Mouse (Mus musculus) ES-Bruce4 (cell line): Measurements from ENCODE around the gene Akap14.

Experiments used
- CTCF ChIP-seq: IDR thresholded peaks from one replicate; pipeline ENCODE4 v1.8.1; 2011; ENCODE audit warnings: low read depth, low read length
- POLR2A ChIP-seq: IDR thresholded peaks from one replicate; pipeline ENCODE4 v1.8.1; 2011; ENCODE audit warnings: low read length; ENCODE audit not compliant: insufficient read depth

DNA sequence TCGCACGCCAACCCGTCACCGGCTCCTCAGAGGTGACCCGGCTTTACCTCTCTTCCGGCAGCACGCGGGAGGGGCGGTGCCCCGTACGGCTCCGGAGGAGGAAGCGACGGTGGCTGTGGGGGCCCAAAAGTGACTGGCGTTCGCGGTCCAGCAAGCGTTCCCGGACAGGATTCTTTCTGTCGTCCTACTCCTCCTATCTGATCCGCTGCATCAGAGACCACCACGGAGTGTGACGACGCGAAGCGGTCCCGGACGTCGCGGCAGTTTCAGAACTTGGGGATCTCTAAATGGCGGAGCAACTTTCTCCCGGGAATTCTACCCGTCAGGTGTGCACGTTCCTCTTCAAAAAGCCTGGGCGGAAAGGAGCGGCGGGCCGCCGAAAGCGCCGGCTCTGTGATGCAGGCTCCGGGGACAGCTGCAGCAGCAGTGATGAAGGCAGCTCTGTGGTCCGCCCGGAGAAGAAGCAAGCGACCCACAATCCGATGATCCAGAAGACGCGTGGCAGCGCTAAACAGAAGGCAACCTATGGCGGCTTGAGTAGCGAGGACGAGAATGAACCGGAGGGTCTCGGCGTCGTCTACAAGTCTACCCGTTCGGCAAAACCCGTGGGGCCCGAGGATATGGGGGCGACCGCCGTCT lies 22.6 kb upstream of the Akap14 start, which contains the start of the genes Ndufa1 and Rnf113a1:
- TF ChIP-seq CTCF (no peak), POLR2A (no peak)
